Mouse (Mus musculus): ENCODE measurements around the gene Tesc.

DNA sequence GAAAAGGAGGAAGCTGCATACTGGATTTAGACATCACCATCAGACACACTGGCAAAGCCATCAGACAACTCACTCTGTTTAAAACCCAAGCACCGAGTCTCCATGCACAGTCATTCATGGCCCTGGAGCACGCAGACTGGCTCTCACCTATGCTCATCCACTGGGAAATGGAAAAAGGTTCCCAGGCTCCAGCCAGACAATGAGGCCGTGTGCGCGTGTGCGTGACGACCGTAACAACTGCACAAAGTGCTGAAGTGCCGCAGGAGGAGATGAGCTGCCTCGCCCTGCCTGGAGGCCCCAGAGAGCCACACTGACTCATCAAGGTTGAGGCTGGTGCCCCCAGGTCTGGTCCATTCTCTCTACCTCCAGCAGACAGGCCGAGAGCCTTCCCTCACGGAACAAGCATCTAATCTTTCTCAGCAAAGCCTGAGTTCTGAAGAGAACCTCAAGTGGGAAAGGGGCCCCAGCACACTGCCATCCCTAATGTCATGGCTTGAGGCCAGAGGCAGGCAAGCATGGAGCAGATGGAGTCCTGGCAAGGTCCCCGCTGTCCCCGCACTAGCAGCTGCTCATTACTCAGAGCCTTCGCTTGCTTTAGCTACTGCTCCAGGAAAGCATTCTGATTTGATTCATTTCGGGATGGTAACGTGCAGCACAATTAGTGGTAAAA is 80.7 kb downstream of the Tesc start:
- TF ChIP-seq CTCF (IDR thresholded peaks at IDR 0.05; ENCODE audit: borderline replicate concordance, insufficient read depth, low read length) (no peak), POLR2A (IDR thresholded peaks at IDR 0.05; ENCODE audit: low read depth, low read length) (no peak)
